Mouse (Mus musculus) midbrain, embryonic 12.5 days (tissue): ENCODE measurements around the gene Glyat. TPM values are rescaled to one million over a fixed set of nuclear protein-coding genes. Genes with fewer than 3 reads are reported as not detected.

Experiments used
- ATAC-seq: fragments of 200-750 bp; cut with Nextera tagmentation; 2 replicates; pipeline ENCODE4 v1.8.0; 2017; ENCODE audit warnings: low read depth, moderate TSS enrichment, moderate library complexity; ENCODE audit not compliant: low FRiP score
- H3K27ac ChIP-seq: fragments of 300-500 bp; sonication (generic); replicated peaks from 2 replicates; pipeline ENCODE4 v1.5.1; 2016; ENCODE audit warnings: mild to moderate bottlenecking
- H3K27me3 ChIP-seq: fragments of 300-500 bp; sonication (generic); 2 replicates; pipeline ENCODE4 v1.6.1; 2016; ENCODE audit warnings: mild to moderate bottlenecking
- H3K36me3 ChIP-seq: fragments of 300-500 bp; sonication (generic); 2 replicates; pipeline ENCODE4 v1.6.1; 2016
- H3K4me1 ChIP-seq: fragments of 300-500 bp; sonication (generic); 2 replicates; pipeline ENCODE4 v1.6.1; 2016
- H3K4me2 ChIP-seq: fragments of 300-500 bp; sonication (generic); replicated peaks from 2 replicates; pipeline ENCODE4 v1.6.1; 2016; ENCODE audit warnings: mild to moderate bottlenecking, moderate library complexity
- H3K4me3 ChIP-seq: fragments of 300-500 bp; sonication (generic); 2 replicates; pipeline ENCODE4 v1.5.1; 2016; ENCODE audit warnings: mild to moderate bottlenecking
- H3K9ac ChIP-seq: fragments of 300-500 bp; sonication (generic); replicated peaks from 2 replicates; pipeline ENCODE4 v1.6.1; 2016; ENCODE audit warnings: mild to moderate bottlenecking, moderate library complexity
- H3K9me3 ChIP-seq: fragments of 300-500 bp; sonication (generic); 2 replicates; pipeline ENCODE4 v1.6.1; 2016; ENCODE audit warnings: mild to moderate bottlenecking
- WGBS: fragments of 180-500 bp; shearing (Covaris S2); methylation state at CpG from one replicate; pipeline ENCODE4 v1.1.7; 2016; 5-methylcytosine and 5-hydroxymethylcytosine counted together
- polyA plus RNA-seq: library from polyadenylated mRNA; unstranded; fragments of >200 nt; fragmentation: Nextera tagmentation; extraction: Ambion mirVana; gene quantifications from 2 replicates; pipeline ENCODE4 v1.2.1, GENCODE M21; 2016

Glyat gene
- polyA plus RNA-seq, 1 experiment from 2014 or later, result not detected

- Histone ChIP-seq H3K4me3 (no peak within 1 kb of the TSS), H3K4me2 (no peak within 1 kb of the TSS), H3K4me1 (no peaks in the 10 kb centered on the region), H3K9me3 (no peaks in the 10 kb centered on the region), H3K27ac (no peak within 1 kb of the TSS), H3K36me3 (no peaks in the 10 kb centered on the region), H3K27me3 (no peaks in the 10 kb centered on the region), H3K9ac (no peak within 1 kb of the TSS)
- 83% methylated on average over 3 of the region's 3 CpGs for WGBS
- no peak for ATAC-seq
These were observed 62.5 kb downstream of the Glyat start, which contains the start of gene Keg1 for GRCm38 (mm10) chr19:12695590-12695989. Gene Keg1 (plus strand): TSS chr19:12695786.

GRCm38 (mm10) chr19:12696221-12696620 is 63.1 kb downstream of the Glyat start:
- Histone ChIP-seq H3K9ac (no peak overlapping the region), H3K9me3 (no peaks in the 10 kb centered on the region), H3K4me2 (no peak overlapping the region), H3K4me3 (no peak overlapping the region), H3K27me3 (no peaks in the 10 kb centered on the region), H3K27ac (no peak overlapping the region), H3K36me3 (no peaks in the 10 kb centered on the region), H3K4me1 (no peaks in the 10 kb centered on the region)
- ATAC-seq, result no peak

Other genes starting within 250 kb of the Glyat start
- not detected in 2 replicates for gene Olfr1440, start 246.0 kb upstream of the Glyat start, polyA plus RNA-seq
- not detected in 2 replicates for gene Olfr1441, start 215.9 kb upstream of the Glyat start, polyA plus RNA-seq
- not detected in 2 replicates for gene Pfpl, start 205.4 kb upstream of the Glyat start, polyA plus RNA-seq
- 0.43 and 0.48 TPM in 2 replicates for gene Mpeg1, start 172.5 kb upstream of the Glyat start, polyA plus RNA-seq
- gene Dtx4, start 131.9 kb upstream of the Glyat start, polyA plus RNA-seq, result 63.5 and 67.3 TPM in 2 replicates
- gene Fam111a, start 87.6 kb upstream of the Glyat start, polyA plus RNA-seq, result 15.4 and 16.7 TPM in 2 replicates
- not detected in 2 replicates for gene Gm4952, start 33.3 kb upstream of the Glyat start, polyA plus RNA-seq
- not detected in 2 replicates for gene Olfr1442, start 37.1 kb downstream of the Glyat start, polyA plus RNA-seq
- gene Olfr1443, start 44.8 kb downstream of the Glyat start, polyA plus RNA-seq, result not detected in 2 replicates
- gene Keg1, start 62.5 kb downstream of the Glyat start, polyA plus RNA-seq, result not detected in 2 replicates
- 1.6 TPM in 2 replicates for gene Cntf, start 132.3 kb downstream of the Glyat start, polyA plus RNA-seq
- 22.1 and 22.7 TPM in 2 replicates for gene Zfp91, start 162.8 kb downstream of the Glyat start, polyA plus RNA-seq
- gene Lpxn, start 162.9 kb downstream of the Glyat start, polyA plus RNA-seq, result 1.3 and 1.8 TPM in 2 replicates
- not detected in 2 replicates for gene Gm5244, start 213.4 kb downstream of the Glyat start, polyA plus RNA-seq
- not detected in 2 replicates for gene Olfr1444, start 224.0 kb downstream of the Glyat start, polyA plus RNA-seq